Mouse (Mus musculus): ENCODE measurements at regions not wholly inside any gene's neighbourhood (a gene's known extent, or its start where the extent isn't known, plus 50 kb on each side); places are given as distances from the start of the nearest gene placed in this dataset.

GRCm38 (mm10) chr6:28986756-28987155 is 73.3 kb upstream of the Lep start:
- DNase-seq (ENCODE audit: low read depth, low spot score), result no peak

DNA sequence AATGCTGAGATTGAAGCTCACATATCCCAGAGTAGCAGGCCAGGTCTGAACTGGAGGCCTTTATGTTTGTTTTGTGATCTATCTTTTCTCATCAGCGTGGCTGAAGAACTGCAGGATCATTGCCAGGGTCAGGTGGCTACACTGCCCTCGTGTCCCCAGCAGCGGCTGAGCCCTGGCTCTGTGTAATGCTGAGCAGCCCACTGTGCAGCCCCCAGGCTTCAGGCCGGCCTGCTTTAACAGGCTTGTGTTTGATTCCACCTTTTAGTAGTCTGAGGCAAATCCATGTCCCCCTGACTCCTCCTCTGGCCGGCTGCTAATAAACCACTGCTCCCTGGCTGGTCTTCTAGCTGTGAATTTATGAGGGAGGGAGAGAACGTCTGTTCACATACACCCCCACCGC is 72.6 kb upstream of the Lep start:
- ATAC-seq, result no peak

More at GRCm38 (mm10) chr6:28986756-28987155, 73.3 kb upstream of the Lep start:
- POLR2A ChIA-PET, result interaction anchor here (0.5 kb wide), 1 partner anchor 15 kb away, joined by 6 read pairs; no protein-coding TSS in a partner anchor
- no peak for ATAC-seq
- in situ Hi-C loops (cut with MboI; ENCODE audit: low pct_unique_long_range_greater_than_20kb), result no loop called here
- peaks cover 4% of the 10 kb centered on the region for H3K27me3 ChIP-seq
- CTCF ChIA-PET, result interaction anchor here (1.8 kb wide), 1 partner anchor 10 kb away, joined by 5 read pairs; no protein-coding TSS in a partner anchor
- TF ChIP-seq CTCF (IDR thresholded peaks at IDR 0.05), result no peak

GRCm38 (mm10) chr6:28989433-28989832 is 70.6 kb upstream of the Lep start:
- no peaks in the 10 kb centered on the region for H3K27me3 ChIP-seq
- no peak for TF ChIP-seq CTCF (IDR thresholded peaks at IDR 0.05)
- no peak for DNase-seq (ENCODE audit: low read depth, low spot score)
- ChIA-PET CTCF (no interaction called here), POLR2A (no interaction called here)
- in situ Hi-C loops (cut with MboI; ENCODE audit: low pct_unique_long_range_greater_than_20kb), result no loop called here
- ATAC-seq, result no peak

More for the DNA sequence above, 72.6 kb upstream of the Lep start:
- POLR2A ChIA-PET, result interaction anchor here (0.5 kb wide), 1 partner anchor 15 kb away, joined by 6 read pairs; no protein-coding TSS in a partner anchor
- TF ChIP-seq CTCF (IDR thresholded peaks at IDR 0.05), result no peak
- CTCF ChIA-PET, result no interaction called here
- H3K27me3 ChIP-seq, result peaks cover 4% of the 10 kb centered on the region
- in situ Hi-C loops (cut with MboI; ENCODE audit: low pct_unique_long_range_greater_than_20kb), result no loop called here
- DNase-seq (ENCODE audit: low read depth, low spot score), result no peak

DNA sequence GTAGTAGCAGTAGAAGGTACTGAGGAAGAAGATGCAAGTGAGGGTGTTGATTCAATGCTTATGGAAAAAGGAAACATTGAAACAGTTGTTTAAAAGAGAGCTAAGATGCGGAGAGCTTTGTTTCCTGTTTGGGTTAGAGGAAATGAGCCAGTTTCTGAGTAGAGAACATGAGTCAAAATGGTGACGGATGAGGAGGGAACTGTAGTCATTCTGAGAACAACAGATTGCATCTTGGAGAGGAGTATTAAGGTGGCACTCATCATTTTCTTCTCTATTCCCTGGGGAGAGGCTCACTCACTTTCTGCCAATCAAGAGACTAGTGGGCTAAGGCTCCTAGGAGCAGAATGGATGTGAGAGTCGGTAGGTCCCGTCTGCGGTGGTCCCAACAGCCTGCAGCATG is 69.8 kb upstream of the Lep start:
- no peak for TF ChIP-seq CTCF (IDR thresholded peaks at IDR 0.05)
- ATAC-seq, result no peak
- CTCF ChIA-PET, result interaction anchor here (1.1 kb wide), 1 partner anchor 76 kb away, joined by 3 read pairs; no protein-coding TSS in a partner anchor
- no peaks in the 10 kb centered on the region for H3K27me3 ChIP-seq
- POLR2A ChIA-PET, result no interaction called here
- in situ Hi-C loops (cut with MboI; ENCODE audit: low pct_unique_long_range_greater_than_20kb), result no loop called here
- no peak for DNase-seq (ENCODE audit: low read depth, low spot score)

- ChIA-PET CTCF (no interaction called here), POLR2A (no interaction called here)
- no peak for ATAC-seq
- no peak for DNase-seq (ENCODE audit: low read depth, low spot score)
- in situ Hi-C loops (cut with MboI; ENCODE audit: low pct_unique_long_range_greater_than_20kb), result no loop called here
- no peak for TF ChIP-seq CTCF (IDR thresholded peaks at IDR 0.05)
- no peaks in the 10 kb centered on the region for H3K27me3 ChIP-seq
These were observed 65.5 kb upstream of the Lep start for GRCm38 (mm10) chr6:28994481-28994880.

- POLR2A ChIA-PET, result no interaction called here
- in situ Hi-C loops (cut with MboI; ENCODE audit: low pct_unique_long_range_greater_than_20kb), result no loop called here
- no peak for ATAC-seq
- no peak for DNase-seq (ENCODE audit: low read depth, low spot score)
- no peaks in the 10 kb centered on the region for H3K27me3 ChIP-seq
- no peak for TF ChIP-seq CTCF (IDR thresholded peaks at IDR 0.05)
- CTCF ChIA-PET, result no interaction called here
These were observed 64.3 kb upstream of the Lep start for GRCm38 (mm10) chr6:28995701-28996100.

- ChIA-PET CTCF (interaction anchor here (0.6 kb wide), 1 partner anchor 170 kb away, joined by 3 read pairs; no protein-coding TSS in a partner anchor), POLR2A (no interaction called here)
- no peaks in the 10 kb centered on the region for H3K27me3 ChIP-seq
- in situ Hi-C loops (cut with MboI; ENCODE audit: low pct_unique_long_range_greater_than_20kb), result loop anchor here (25.0 kb wide), 1 partner anchor 1337 kb away; no protein-coding TSS in a partner anchor
- DNase-seq (ENCODE audit: low read depth, low spot score), result no peak
- no peak for ATAC-seq
- no peak for TF ChIP-seq CTCF (IDR thresholded peaks at IDR 0.05)
These were observed 60.5 kb upstream of the Lep start for GRCm38 (mm10) chr6:28999386-29000094.

DNA sequence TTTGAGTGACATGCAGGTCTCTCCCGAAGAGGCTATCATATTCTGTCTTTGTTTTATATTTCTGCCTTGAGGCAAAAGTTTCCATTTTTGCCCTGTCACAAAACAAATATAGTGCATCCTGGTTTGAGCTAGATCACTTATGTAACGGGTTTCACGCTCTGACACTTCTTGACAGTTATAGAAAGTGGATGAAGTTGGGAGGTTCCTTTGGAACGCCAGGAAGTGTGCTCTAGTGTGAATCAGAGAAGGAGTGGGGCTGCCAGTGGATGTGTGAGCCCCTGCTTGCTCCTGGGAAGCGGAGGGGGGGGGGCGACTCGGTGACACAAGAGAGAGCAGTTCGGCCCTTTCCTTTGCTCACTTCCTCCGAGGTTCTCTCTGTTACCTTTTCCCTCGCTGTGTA is 57.9 kb upstream of the Lep start:
- in situ Hi-C loops (cut with MboI; ENCODE audit: low pct_unique_long_range_greater_than_20kb), result loop anchor here (25.0 kb wide), 1 partner anchor 1340 kb away; no protein-coding TSS in a partner anchor
- TF ChIP-seq CTCF (IDR thresholded peaks at IDR 0.05), result no peak
- H3K27me3 ChIP-seq, result no peaks in the 10 kb centered on the region
- CTCF ChIA-PET, result interaction anchor here (1.8 kb wide), 1 partner anchor 18 kb away, joined by 6 read pairs; no protein-coding TSS in a partner anchor
- ATAC-seq, result no peak
- POLR2A ChIA-PET, result interaction anchor here (0.7 kb wide), 1 partner anchor 15 kb away, joined by 6 read pairs; no protein-coding TSS in a partner anchor
- no peak for DNase-seq (ENCODE audit: low read depth, low spot score)

DNA sequence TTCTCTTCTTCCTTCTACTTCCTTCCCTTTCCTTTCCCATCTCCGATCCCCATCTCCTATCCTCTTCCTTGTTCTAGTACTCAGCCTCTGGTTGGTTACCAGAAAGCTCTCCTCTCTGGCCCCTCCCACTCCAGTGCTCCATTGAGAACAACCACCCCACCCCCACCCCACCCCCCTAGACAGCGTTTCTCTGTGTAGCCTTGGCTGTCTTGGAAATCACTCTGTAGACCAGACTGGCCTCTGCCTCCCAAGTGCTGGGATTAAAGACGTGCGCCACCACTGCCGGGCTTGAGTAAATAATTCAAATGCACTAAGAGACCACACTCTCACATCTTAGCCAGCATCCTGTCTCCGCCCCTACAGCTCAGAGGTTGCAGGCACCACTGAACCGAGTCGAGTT is 57.2 kb upstream of the Lep start:
- no peak for TF ChIP-seq CTCF (IDR thresholded peaks at IDR 0.05)
- ChIA-PET CTCF (interaction anchor here (1.8 kb wide), 1 partner anchor 18 kb away, joined by 6 read pairs; no protein-coding TSS in a partner anchor), POLR2A (no interaction called here)
- DNase-seq (ENCODE audit: low read depth, low spot score), result no peak
- ATAC-seq, result no peak
- H3K27me3 ChIP-seq, result no peaks in the 10 kb centered on the region
- in situ Hi-C loops (cut with MboI; ENCODE audit: low pct_unique_long_range_greater_than_20kb), result loop anchor here (25.0 kb wide), 1 partner anchor 1341 kb away; no protein-coding TSS in a partner anchor

DNA sequence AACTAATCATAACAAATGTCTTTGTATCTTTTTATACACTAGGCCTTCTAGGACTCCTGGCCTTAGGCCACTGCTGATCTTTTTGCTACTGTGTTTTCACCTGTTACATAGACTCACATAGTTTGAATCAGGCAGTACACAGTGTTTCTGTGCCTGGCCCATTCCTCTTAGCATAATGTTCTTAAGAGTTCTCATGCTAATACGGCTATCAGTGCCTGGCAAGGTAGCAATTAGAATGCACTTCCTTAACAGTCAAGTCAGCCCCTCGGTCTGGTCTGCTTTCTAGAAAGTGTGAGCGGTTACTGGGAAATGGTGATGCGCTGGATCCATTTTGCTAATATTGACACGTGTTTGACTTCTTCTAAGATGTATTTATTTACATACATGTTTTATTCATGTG is 54.2 kb upstream of the Lep start:
- no peak for ATAC-seq
- CTCF ChIA-PET, result no interaction called here
- no peaks in the 10 kb centered on the region for H3K27me3 ChIP-seq
- TF ChIP-seq CTCF (IDR thresholded peaks at IDR 0.05), result no peak
- POLR2A ChIA-PET, result no interaction called here
- in situ Hi-C loops (cut with MboI; ENCODE audit: low pct_unique_long_range_greater_than_20kb), result loop anchor here (25.0 kb wide), 1 partner anchor 1344 kb away; no protein-coding TSS in a partner anchor
- no peak for DNase-seq (ENCODE audit: low read depth, low spot score)

Data from Patski (cell line).